ENCODE assay signal across 15 mouse cellular contexts in genomic region chr5:137551119-137551518, GRCm38 (mm10). TPM values are rescaled to one million over a fixed set of nuclear protein-coding genes. Genes with fewer than 3 reads are reported as not detected.
DNase-seq lines count a peak whose midpoint lies in the region; ATAC-seq and TF ChIP-seq lines count a peak whose summit lies in the region.
"Had no signal": no experiment of that assay in that cellular context is flagged by ENCODE, and none has a peak within 500 bp of the region (broad histone marks: within the 10 kb centered on the region; RNA-seq: fewer than 3 reads in every experiment).

No protein-coding gene starts in this region.

- peak; percentile 54 for DNase-seq in CD4-positive, CD25-positive, alpha-beta regulatory T cell, adult 2 months (ENCODE audit: low read depth, low spot score)
- DNase-seq in layer of hippocampus, adult 2 months (ENCODE audit: low spot score in 2 of 2): no peak
- no peak for DNase-seq in layer of hippocampus, adult 9-11 months
- peak; percentile 57 for DNase-seq in ES-CJ7 (ENCODE audit: low read depth, low spot score)
- DNase-seq in induced T-regulatory cell, adult 2 months (ENCODE audit: low read depth): peak; percentile 40
- no peak for DNase-seq in layer of hippocampus, postnatal 10 days (ENCODE audit: low spot score in 2 of 2)
- DNase-seq: kidney, adult 9 months; spleen, adult 18-20 months had no signal

- ATAC-seq in CD4-positive, CD25-positive, alpha-beta regulatory T cell, adult 4 months: no peak
- no peak for ATAC-seq in erythroblast, adult 5-6 weeks (replicated peaks; ENCODE audit: low FRiP score, poor library complexity, severe bottlenecking)

- peak; percentile 73 for TF ChIP-seq CTCF in layer of hippocampus, adult 2 months (conservative IDR thresholded peaks at IDR 0.05)

- no peak overlapping the region for H3K27ac ChIP-seq in layer of hippocampus, adult 2 months
- H3K27ac ChIP-seq: embryonic facial prominence, embryonic 12.5 days; midbrain, embryonic 12.5 days had no signal

- H3K4me3 ChIP-seq in layer of hippocampus, adult 2 months: no peak overlapping the region
- H3K4me3 ChIP-seq: embryonic facial prominence, embryonic 12.5 days; midbrain, embryonic 12.5 days had no signal

RNA-seq across cellular contexts. Expression of gene Actl6b, which starts 2.2 kb away (rescaled TPM):
- not detected for polyA plus RNA-seq in CD4-positive, CD25-positive, alpha-beta regulatory T cell, adult 4 months (2017; shearing (Covaris generic))
- total RNA-seq in layer of hippocampus, adult 2 months (2021): 100 to 1,000 TPM; 138 to 142 TPM
- 100 to 1,000 TPM; 124 to 134 TPM for total RNA-seq in layer of hippocampus, postnatal 10 days (2021)
- not detected in 2 replicates for total RNA-seq in erythroblast, adult 5-6 weeks (2015; ENCODE audit: low replicate concordance)
- total RNA-seq in erythroblast, adult 5-6 weeks (2017; ENCODE audit: low replicate concordance): not detected in 2 replicates

RNA-seq across cellular contexts. Expression of gene Gnb2, which starts 17.8 kb away (rescaled TPM):
- 10 to 100 TPM; 36.8 to 66.7 TPM for polyA plus RNA-seq in CD4-positive, CD25-positive, alpha-beta regulatory T cell, adult 4 months (2017; shearing (Covaris generic))
- total RNA-seq in layer of hippocampus, adult 2 months (2021): 100 to 1,000 TPM; 600 to 607 TPM
- 100 to 1,000 TPM; 874 to 885 TPM for total RNA-seq in layer of hippocampus, postnatal 10 days (2021)
- 77.0 and 113 TPM in 2 replicates for total RNA-seq in erythroblast, adult 5-6 weeks (2015; ENCODE audit: low replicate concordance)
- total RNA-seq in erythroblast, adult 5-6 weeks (2017; ENCODE audit: low replicate concordance): 94.2 and 96.3 TPM in 2 replicates

RNA-seq across cellular contexts. Expression of gene Epo, which starts 18.1 kb away (rescaled TPM):
- polyA plus RNA-seq in CD4-positive, CD25-positive, alpha-beta regulatory T cell, adult 4 months (2017; shearing (Covaris generic)): not detected
- total RNA-seq in layer of hippocampus, adult 2 months (2021): not detected
- total RNA-seq in layer of hippocampus, postnatal 10 days (2021): not detected
- not detected in 2 replicates for total RNA-seq in erythroblast, adult 5-6 weeks (2015; ENCODE audit: low replicate concordance)
- not detected in 2 replicates for total RNA-seq in erythroblast, adult 5-6 weeks (2017; ENCODE audit: low replicate concordance)
- total RNA-seq: left cerebral cortex, adult 18-20 months had no signal
- polyA plus RNA-seq: frontal cortex, adult 2 months; heart, embryonic 16.5 days; midbrain, embryonic 12.5 days had no signal

RNA-seq across cellular contexts. Expression of gene Tfr2, which starts 18.5 kb away (rescaled TPM):
- polyA plus RNA-seq in CD4-positive, CD25-positive, alpha-beta regulatory T cell, adult 4 months (2017; shearing (Covaris generic)): 1 to 10 TPM in 1 of 2 experiments, not detected in 1; 1.6 TPM
- 10 to 100 TPM; 16.7 to 20.2 TPM for total RNA-seq in layer of hippocampus, adult 2 months (2021)
- total RNA-seq in layer of hippocampus, postnatal 10 days (2021): 10 to 100 TPM; 22.4 to 23.0 TPM
- total RNA-seq in erythroblast, adult 5-6 weeks (2015; ENCODE audit: low replicate concordance): 11.9 and 16.5 TPM in 2 replicates
- 11.8 and 13.7 TPM in 2 replicates for total RNA-seq in erythroblast, adult 5-6 weeks (2017; ENCODE audit: low replicate concordance)

RNA-seq across cellular contexts. Expression of gene Gigyf1, which starts 32.8 kb away (rescaled TPM):
- polyA plus RNA-seq in CD4-positive, CD25-positive, alpha-beta regulatory T cell, adult 4 months (2017; shearing (Covaris generic)): 10 to 100 TPM; 35.6 to 36.1 TPM
- total RNA-seq in layer of hippocampus, adult 2 months (2021): 10 to 100 TPM; 61.9 to 63.5 TPM
- 10 to 100 TPM; 40.2 to 50.4 TPM for total RNA-seq in layer of hippocampus, postnatal 10 days (2021)
- 5.6 and 6.1 TPM in 2 replicates for total RNA-seq in erythroblast, adult 5-6 weeks (2015; ENCODE audit: low replicate concordance)
- 5.3 and 8.4 TPM in 2 replicates for total RNA-seq in erythroblast, adult 5-6 weeks (2017; ENCODE audit: low replicate concordance)

Comparison
In these comparisons a context has a peak if more than half of its experiments do, and no peak if none do; other contexts are left out.
1. DNase-seq: peak in CD4-positive, CD25-positive, alpha-beta regulatory T cell, adult 2 months (single experiment), ES-CJ7 (single experiment) and induced T-regulatory cell, adult 2 months (single experiment); none in layer of hippocampus, adult 2 months (0 of 2), layer of hippocampus, adult 9-11 months (single experiment) and layer of hippocampus, postnatal 10 days (0 of 2).
2. RNA of gene Actl6b, which starts 2.2 kb away (total RNA-seq): 138 to 142 TPM in layer of hippocampus, adult 2 months and 124 to 134 TPM in layer of hippocampus, postnatal 10 days; not detected in erythroblast, adult 5-6 weeks; every median in the first group is over 100 times any median in the second.
3. RNA of gene Gnb2, which starts 17.8 kb away (total RNA-seq): 874 to 885 TPM in layer of hippocampus, postnatal 10 days and 600 to 607 TPM in layer of hippocampus, adult 2 months; 77.0 to 113 TPM in erythroblast, adult 5-6 weeks; every median in the first group is over 4 times any median in the second.